Mouse (Mus musculus) MEL (cell line): Measurements from ENCODE around the gene Rims1. TPM values are rescaled to one million over a fixed set of nuclear protein-coding genes. Genes with fewer than 3 reads are reported as not detected.

ENCODE experiments used
- DNase-seq: peaks from one replicate; pipeline ENCODE4 v3.0.0; 2011; ENCODE audit warnings: low read depth, low spot score
- H3K27ac ChIP-seq: 2 replicates; pipeline ENCODE4 v1.5.1; 2012; ENCODE audit warnings: low read depth, mild to moderate bottlenecking, control low read depth, low read length, moderate library complexity; ENCODE audit not compliant: control insufficient read depth
- H3K27me3 ChIP-seq, 2 experiments: fragments of 150-350 bp in 1 of 2; sonication (generic) in 1 of 2; 2 replicates each; pipeline ENCODE4 v1.6.1; 2012; ENCODE audit warnings: low read length in 2 of 2, mild to moderate bottlenecking in 2 of 2, improper control_type of control experiment in 1 of 2, moderate library complexity in 1 of 2; ENCODE audit not compliant: insufficient read depth in 2 of 2, control insufficient read depth in 1 of 2
- H3K36me3 ChIP-seq, 2 experiments: 2 replicates each; pipeline ENCODE4 v1.6.1; 2012 to 2014; ENCODE audit warnings: low read length in 2 of 2, improper control_type of control experiment in 1 of 2, inconsistent platforms in 1 of 2, mild to moderate bottlenecking in 1 of 2; ENCODE audit not compliant: insufficient read depth in 2 of 2, control insufficient read depth in 1 of 2
- H3K4me1 ChIP-seq, 2 experiments: fragments of 150-350 bp in 1 of 2; sonication (generic) in 1 of 2; 2 replicates each; pipeline ENCODE4 v1.6.1; 2012; ENCODE audit warnings: low read length in 2 of 2, improper control_type of control experiment in 1 of 2, mild to moderate bottlenecking in 1 of 2; ENCODE audit not compliant: insufficient read depth in 2 of 2, control insufficient read depth in 1 of 2
- H3K4me3 ChIP-seq, 2 experiments: fragments of 150-350 bp in 1 of 2; sonication (generic) in 1 of 2; 2 replicates each; pipeline ENCODE4 v1.5.1; 2012; ENCODE audit warnings: low read depth in 2 of 2, low read length in 2 of 2, mild to moderate bottlenecking in 2 of 2, moderate library complexity in 2 of 2, control low read depth in 1 of 2, improper control_type of control experiment in 1 of 2; ENCODE audit not compliant: control insufficient read depth in 1 of 2, insufficient read depth in 1 of 2
- H3K79me2 ChIP-seq: 2 replicates; pipeline ENCODE4 v1.6.1; 2012; ENCODE audit warnings: mild to moderate bottlenecking, low read length, moderate library complexity; ENCODE audit not compliant: control insufficient read depth, poor library complexity, insufficient read depth
- H3K9ac ChIP-seq: 2 replicates; pipeline ENCODE4 v1.6.1; 2012; ENCODE audit warnings: low read depth, mild to moderate bottlenecking, control low read depth, low read length, moderate library complexity; ENCODE audit not compliant: control insufficient read depth, poor library complexity, severe bottlenecking
- H3K9me3 ChIP-seq: fragments of 150-350 bp; sonication (generic); replicated peaks from 2 replicates; pipeline ENCODE4 v1.6.1; 2012; ENCODE audit warnings: mild to moderate bottlenecking, low read length, improper control_type of control experiment, moderate library complexity; ENCODE audit not compliant: insufficient read depth
- CHD1 ChIP-seq: IDR thresholded peaks from 2 replicates; pipeline ENCODE4 v1.6.1; 2012; ENCODE audit warnings: low read depth, mild to moderate bottlenecking, inconsistent platforms, low read length, improper control_type of control experiment
- CHD2 ChIP-seq: IDR thresholded peaks from 2 replicates; pipeline ENCODE4 v1.6.1; 2011; ENCODE audit warnings: low read length, improper control_type of control experiment
- CTCF ChIP-seq, 3 experiments: IDR thresholded peaks in 2 of 3; conservative IDR thresholded peaks in 1 of 3; 2 replicates each; pipeline ENCODE4 v1.5.1; 2011 to 2012; ENCODE audit warnings: low read length in 3 of 3, low read depth in 2 of 3, mild to moderate bottlenecking in 2 of 3, improper control_type of control experiment in 1 of 3, inconsistent platforms in 1 of 3, mixed read lengths in 1 of 3, moderate library complexity in 1 of 3; ENCODE audit not compliant: control insufficient read depth in 1 of 3, insufficient read depth in 1 of 3, poor library complexity in 1 of 3, severe bottlenecking in 1 of 3
- E2F4 ChIP-seq: IDR thresholded peaks from 2 replicates; pipeline ENCODE4 v1.6.1; 2011; ENCODE audit warnings: low read depth, low read length, improper control_type of control experiment, borderline replicate concordance
- ELF1 ChIP-seq: IDR thresholded peaks from 2 replicates; pipeline ENCODE4 v1.6.1; 2014; ENCODE audit warnings: low read depth, mild to moderate bottlenecking, inconsistent platforms, low read length, improper control_type of control experiment, moderate library complexity
- EP300 ChIP-seq, 2 experiments: IDR thresholded peaks; 2 replicates each; pipeline ENCODE4 v1.6.1; 2011; ENCODE audit warnings: improper control_type of control experiment in 2 of 2, low read length in 2 of 2, low read depth in 1 of 2, mild to moderate bottlenecking in 1 of 2
- HCFC1 ChIP-seq: IDR thresholded peaks from 2 replicates; pipeline ENCODE4 v1.6.1; 2012; ENCODE audit warnings: low read depth, mild to moderate bottlenecking, inconsistent platforms, low read length, improper control_type of control experiment, moderate library complexity
- JUND ChIP-seq: IDR thresholded peaks from 2 replicates; pipeline ENCODE4 v1.6.1; 2011; ENCODE audit warnings: low read depth, mild to moderate bottlenecking, improper control_type of control experiment, low read length
- MAFK ChIP-seq: IDR thresholded peaks from 2 replicates; pipeline ENCODE4 v1.6.1; 2011; ENCODE audit warnings: low read depth, mild to moderate bottlenecking, low read length, improper control_type of control experiment, borderline replicate concordance
- MAZ ChIP-seq: IDR thresholded peaks from 2 replicates; pipeline ENCODE4 v1.6.1; 2012; ENCODE audit warnings: low read depth, mild to moderate bottlenecking, inconsistent platforms, low read length, improper control_type of control experiment
- NELFE ChIP-seq: IDR thresholded peaks from 2 replicates; pipeline ENCODE4 v1.6.1; 2011; ENCODE audit warnings: low read depth, low read length, improper control_type of control experiment
- NRF1 ChIP-seq: IDR thresholded peaks from 2 replicates; pipeline ENCODE4 v1.6.1; 2014; ENCODE audit warnings: low read depth, mild to moderate bottlenecking, inconsistent platforms, low read length, improper control_type of control experiment, moderate library complexity; ENCODE audit not compliant: poor library complexity, insufficient read depth, severe bottlenecking
- POLR2A ChIP-seq, 2 experiments: IDR thresholded peaks; 2 replicates each; pipeline ENCODE4 v1.6.1; 2011 to 2012; ENCODE audit warnings: low read length in 2 of 2, mild to moderate bottlenecking in 2 of 2, control low read depth in 1 of 2, improper control_type of control experiment in 1 of 2, low read depth in 1 of 2, moderate library complexity in 1 of 2; ENCODE audit not compliant: control insufficient read depth in 1 of 2, insufficient read depth in 1 of 2, poor library complexity in 1 of 2
- POLR2AphosphoS2 ChIP-seq: IDR thresholded peaks from 2 replicates; pipeline ENCODE4 v1.6.1; 2011; ENCODE audit warnings: low read length, improper control_type of control experiment
- POLR2AphosphoS5 ChIP-seq: IDR thresholded peaks from 2 replicates; pipeline ENCODE4 v1.6.1; 2012; ENCODE audit warnings: low read depth, borderline replicate concordance, mild to moderate bottlenecking, inconsistent platforms, low read length, moderate library complexity, mixed read lengths
- RAD21 ChIP-seq: IDR thresholded peaks from 2 replicates; pipeline ENCODE4 v1.6.1; 2011; ENCODE audit warnings: mild to moderate bottlenecking, low read depth, low read length, improper control_type of control experiment
- UBTF ChIP-seq: IDR thresholded peaks from 2 replicates; pipeline ENCODE4 v1.6.1; 2012; ENCODE audit warnings: low read depth, mild to moderate bottlenecking, inconsistent platforms, low read length, improper control_type of control experiment, moderate library complexity, borderline replicate concordance; ENCODE audit not compliant: insufficient read depth
- USF1 ChIP-seq: IDR thresholded peaks from 2 replicates; pipeline ENCODE4 v1.6.1; 2014; ENCODE audit warnings: low read depth, mild to moderate bottlenecking, inconsistent platforms, low read length, improper control_type of control experiment, moderate library complexity
- USF2 ChIP-seq, 2 experiments: IDR thresholded peaks; 2 replicates each; pipeline ENCODE4 v1.6.1; 2011 to 2012; ENCODE audit warnings: improper control_type of control experiment in 2 of 2, low read length in 2 of 2, borderline replicate concordance in 1 of 2, inconsistent platforms in 1 of 2, low read depth in 1 of 2, mild to moderate bottlenecking in 1 of 2; ENCODE audit not compliant: insufficient read depth in 1 of 2
- ZC3H11A ChIP-seq: IDR thresholded peaks from 2 replicates; pipeline ENCODE4 v1.6.1; 2012; ENCODE audit warnings: low read depth, mild to moderate bottlenecking, inconsistent platforms, low read length, improper control_type of control experiment
- ZNF384 ChIP-seq: IDR thresholded peaks from 2 replicates; pipeline ENCODE4 v1.6.1; 2012; ENCODE audit warnings: low read depth, mild to moderate bottlenecking, inconsistent platforms, low read length, improper control_type of control experiment
- polyA plus RNA-seq, 2 experiments: library from polyadenylated mRNA; stranded (reverse) in 1 of 2; unstranded in 1 of 2; fragments of >175 nt in 1 of 2; fragments of >200 nt in 1 of 2; gene quantifications; 2 replicates each; pipeline versions ENCODE4 v1.2.1 to v1.2.4; 2012; ENCODE audit warnings: low replicate concordance in 2 of 2, low read depth in 1 of 2; ENCODE audit not compliant: insufficient read length in 2 of 2, insufficient read depth in 1 of 2, missing spikeins in 1 of 2
- total RNA-seq: library from RNA; depleted of rRNA; stranded (reverse); fragments of 300-350 nt; gene quantifications from 2 replicates; pipeline ENCODE4 v1.2.3, GENCODE M21; 2012

Gene Rims1
- total and polyA plus RNA-seq, 3 experiments = 0.31 TPM; not detected in 2

GRCm38 (mm10) chr1:22262169-22262950, 543.4 kb downstream of the Rims1 start:
- no peak overlapping the region for H3K9ac ChIP-seq
- H3K9me3 ChIP-seq = no peaks in the 10 kb centered on the region
- H3K4me1 ChIP-seq = no peaks in the 10 kb centered on the region
- TF ChIP-seq POLR2AphosphoS2 (no peak), E2F4 (no peak)
- TF ChIP-seq, all 39 proteins: peak for 0
- no peak for DNase-seq
- no peaks in the 10 kb centered on the region for H3K36me3 ChIP-seq
- no peak overlapping the region for H3K27ac ChIP-seq
- no peaks in the 10 kb centered on the region for H3K79me2 ChIP-seq
- no peak overlapping the region for H3K4me3 ChIP-seq
- no peaks in the 10 kb centered on the region for H3K27me3 ChIP-seq

- Histone ChIP-seq H3K9me3 (no peaks in the 10 kb centered on the region), H3K4me3 (no peak overlapping the region), H3K4me1 (no peaks in the 10 kb centered on the region)
- TF ChIP-seq NELFE (no peak), MAZ (no peak), POLR2A (IDR thresholded peaks at IDR 0.05; ENCODE audit: control insufficient read depth in 1 of 2, insufficient read depth in 1 of 2, low read depth in 1 of 2, low read length in 2 of 2, poor library complexity in 1 of 2) (no peak), CHD2 (no peak), POLR2AphosphoS5 (no peak), RAD21 (no peak), MAFK (no peak), USF2 (IDR thresholded peaks at IDR 0.05; ENCODE audit: borderline replicate concordance in 1 of 2, insufficient read depth in 1 of 2, low read depth in 1 of 2, low read length in 2 of 2) (no peak), ZC3H11A (no peak)
- TF ChIP-seq, all 39 proteins: peak for 0
- DNase-seq = no peak
- no peaks in the 10 kb centered on the region for H3K36me3 ChIP-seq
- no peaks in the 10 kb centered on the region for H3K27me3 ChIP-seq
- H3K9ac ChIP-seq = no peak overlapping the region
- H3K27ac ChIP-seq = no peak overlapping the region
- H3K79me2 ChIP-seq = no peaks in the 10 kb centered on the region
Observed at GRCm38 (mm10) chr1:22261702-22262101, 544.1 kb downstream of the Rims1 start.

GRCm38 (mm10) chr1:22260291-22260690, 545.5 kb downstream of the Rims1 start:
- Histone ChIP-seq H3K36me3 (no peaks in the 10 kb centered on the region), H3K9ac (no peak overlapping the region), H3K27me3 (no peaks in the 10 kb centered on the region), H3K4me3 (no peak overlapping the region), H3K9me3 (no peaks in the 10 kb centered on the region), H3K79me2 (no peaks in the 10 kb centered on the region), H3K27ac (no peak overlapping the region), H3K4me1 (no peaks in the 10 kb centered on the region)
- DNase-seq = no peak
- TF ChIP-seq ZNF384 = no peak
- no peak for TF ChIP-seq MAFK
- no peak for TF ChIP-seq CHD1
- no peak for TF ChIP-seq CTCF (IDR thresholded peaks at IDR 0.05 in 2 of 3, conservative IDR thresholded peaks at IDR 0.05 in 1 of 3; ENCODE audit: control insufficient read depth in 1 of 3, insufficient read depth in 1 of 3, low read depth in 2 of 3, low read length in 3 of 3, poor library complexity in 1 of 3, severe bottlenecking in 1 of 3)
- no peak for TF ChIP-seq HCFC1
- TF ChIP-seq NRF1 = no peak
- TF ChIP-seq NELFE = no peak
- TF ChIP-seq USF1 = no peak
- no peak for TF ChIP-seq ELF1
- TF ChIP-seq JUND = no peak
- no peak for TF ChIP-seq EP300 (IDR thresholded peaks at IDR 0.05; ENCODE audit: low read depth in 1 of 2, low read length in 2 of 2)
- TF ChIP-seq RAD21 = no peak
- no peak for TF ChIP-seq UBTF
- no peak for TF ChIP-seq POLR2A (IDR thresholded peaks at IDR 0.05; ENCODE audit: control insufficient read depth in 1 of 2, insufficient read depth in 1 of 2, low read depth in 1 of 2, low read length in 2 of 2, poor library complexity in 1 of 2)
